Mouse (Mus musculus): ENCODE results near the gene Gabarapl1. TPM values are rescaled to one million over a fixed set of nuclear protein-coding genes. Genes with fewer than 3 reads are reported as not detected.

Gabarapl1 gene
- polyA plus RNA-seq, 1 experiment from 2014 or later: 15.4 TPM

GRCm38 (mm10) chr6:129577605-129578004, 44.6 kb downstream of the Gabarapl1 start, which contains the start of gene Klre1:
TSS of gene Klre1 (plus strand) at chr6:129577905.
- no peaks in the 10 kb centered on the region for H3K9me3 ChIP-seq (replicated peaks; ENCODE audit: control insufficient read depth, low read length)
- no peak within 1 kb of the TSS for H3K27ac ChIP-seq (ENCODE audit: low read depth, low read length)
- no peak within 1 kb of the TSS for H3K4me3 ChIP-seq (ENCODE audit: low read depth, low read length)
- H3K9ac ChIP-seq (ENCODE audit: low read depth, low read length): no peak within 1 kb of the TSS
- H3K27me3 ChIP-seq (ENCODE audit: control insufficient read depth, insufficient read depth, low read length): no peaks in the 10 kb centered on the region
- 92% methylated on average over 8 of the region's 8 CpGs for WGBS (ENCODE audit: insufficient replicate concordance)
- H3K36me3 ChIP-seq (ENCODE audit: control insufficient read depth, insufficient read depth, low read length): no peaks in the 10 kb centered on the region
- ATAC-seq (replicated peaks; ENCODE audit: insufficient number of reproducible peaks, low FRiP score, low TSS enrichment): no peak
- no peak within 1 kb of the TSS for H3K4me2 ChIP-seq
- H3K4me1 ChIP-seq (ENCODE audit: control insufficient read depth, insufficient read depth, low read length): no peaks in the 10 kb centered on the region

- WGBS (ENCODE audit: insufficient replicate concordance): 63% methylated on average over 4 of the region's 4 CpGs
- H3K36me3 ChIP-seq (ENCODE audit: control insufficient read depth, insufficient read depth, low read length): no peaks in the 10 kb centered on the region
- H3K9ac ChIP-seq (ENCODE audit: low read depth, low read length): no peak overlapping the region
- no peaks in the 10 kb centered on the region for H3K27me3 ChIP-seq (ENCODE audit: control insufficient read depth, insufficient read depth, low read length)
- no peak for ATAC-seq (replicated peaks; ENCODE audit: insufficient number of reproducible peaks, low FRiP score, low TSS enrichment)
- no peak overlapping the region for H3K4me2 ChIP-seq
- H3K27ac ChIP-seq (ENCODE audit: low read depth, low read length): no peak overlapping the region
- H3K4me1 ChIP-seq (ENCODE audit: control insufficient read depth, insufficient read depth, low read length): no peaks in the 10 kb centered on the region
- no peaks in the 10 kb centered on the region for H3K9me3 ChIP-seq (replicated peaks; ENCODE audit: control insufficient read depth, low read length)
- H3K4me3 ChIP-seq (ENCODE audit: low read depth, low read length): no peak overlapping the region
These were observed 48.3 kb downstream of the Gabarapl1 start for GRCm38 (mm10) chr6:129581274-129581673.

GRCm38 (mm10) chr6:129581896-129582295, 48.9 kb downstream of the Gabarapl1 start:
- no peak overlapping the region for H3K4me3 ChIP-seq (ENCODE audit: low read depth, low read length)
- no peak overlapping the region for H3K4me2 ChIP-seq
- no peaks in the 10 kb centered on the region for H3K36me3 ChIP-seq (ENCODE audit: control insufficient read depth, insufficient read depth, low read length)
- no peak overlapping the region for H3K9ac ChIP-seq (ENCODE audit: low read depth, low read length)
- WGBS (ENCODE audit: insufficient replicate concordance): 67% methylated on average over 4 of the region's 4 CpGs
- H3K4me1 ChIP-seq (ENCODE audit: control insufficient read depth, insufficient read depth, low read length): no peaks in the 10 kb centered on the region
- no peaks in the 10 kb centered on the region for H3K27me3 ChIP-seq (ENCODE audit: control insufficient read depth, insufficient read depth, low read length)
- H3K27ac ChIP-seq (ENCODE audit: low read depth, low read length): no peak overlapping the region
- H3K9me3 ChIP-seq (replicated peaks; ENCODE audit: control insufficient read depth, low read length): no peaks in the 10 kb centered on the region
- ATAC-seq (replicated peaks; ENCODE audit: insufficient number of reproducible peaks, low FRiP score, low TSS enrichment): no peak

GRCm38 (mm10) chr6:129583014-129583413, 50.1 kb downstream of the Gabarapl1 start:
- Histone ChIP-seq H3K36me3 (ENCODE audit: control insufficient read depth, insufficient read depth, low read length) (no peaks in the 10 kb centered on the region), H3K9me3 (replicated peaks; ENCODE audit: control insufficient read depth, low read length) (no peaks in the 10 kb centered on the region), H3K27me3 (ENCODE audit: control insufficient read depth, insufficient read depth, low read length) (no peaks in the 10 kb centered on the region), H3K4me2 (no peak overlapping the region), H3K27ac (ENCODE audit: low read depth, low read length) (no peak overlapping the region), H3K4me3 (ENCODE audit: low read depth, low read length) (no peak overlapping the region), H3K9ac (ENCODE audit: low read depth, low read length) (no peak overlapping the region), H3K4me1 (ENCODE audit: control insufficient read depth, insufficient read depth, low read length) (no peaks in the 10 kb centered on the region)
- WGBS (ENCODE audit: insufficient replicate concordance): 73% methylated on average over 3 of the region's 3 CpGs
- ATAC-seq (replicated peaks; ENCODE audit: insufficient number of reproducible peaks, low FRiP score, low TSS enrichment): no peak

GRCm38 (mm10) chr6:129591508-129591907, 58.5 kb downstream of the Gabarapl1 start, which contains the start of gene Klrd1:
TSS of gene Klrd1 (plus strand) at chr6:129591782.
- no peak within 1 kb of the TSS for H3K4me2 ChIP-seq
- no peaks in the 10 kb centered on the region for H3K9me3 ChIP-seq (replicated peaks; ENCODE audit: control insufficient read depth, low read length)
- no peaks in the 10 kb centered on the region for H3K36me3 ChIP-seq (ENCODE audit: control insufficient read depth, insufficient read depth, low read length)
- H3K27me3 ChIP-seq (ENCODE audit: control insufficient read depth, insufficient read depth, low read length): no peaks in the 10 kb centered on the region
- H3K9ac ChIP-seq (ENCODE audit: low read depth, low read length): no peak within 1 kb of the TSS
- no peak within 1 kb of the TSS for H3K4me3 ChIP-seq (ENCODE audit: low read depth, low read length)
- H3K27ac ChIP-seq (ENCODE audit: low read depth, low read length): no peak within 1 kb of the TSS
- 68% methylated on average over 3 of the region's 3 CpGs for WGBS (ENCODE audit: insufficient replicate concordance)
- no peaks in the 10 kb centered on the region for H3K4me1 ChIP-seq (ENCODE audit: control insufficient read depth, insufficient read depth, low read length)
- ATAC-seq (replicated peaks; ENCODE audit: insufficient number of reproducible peaks, low FRiP score, low TSS enrichment): no peak

Other genes with a start within 250 kb of the Gabarapl1 start
- gene 4922502D21Rik, start 201.4 kb upstream of the Gabarapl1 start, polyA plus RNA-seq (2014; fragmentation: Nextera tagmentation; extraction: Ambion mirVana): not detected in 2 replicates
- 0.31 and 0.42 TPM in 2 replicates for gene Clec12a, start 190.5 kb upstream of the Gabarapl1 start, polyA plus RNA-seq (2014; fragmentation: Nextera tagmentation; extraction: Ambion mirVana)
- 0.42 and 0.84 TPM in 2 replicates for gene Clec12b, start 147.3 kb upstream of the Gabarapl1 start, polyA plus RNA-seq (2014; fragmentation: Nextera tagmentation; extraction: Ambion mirVana)
- gene Clec1b, start 135.9 kb upstream of the Gabarapl1 start, polyA plus RNA-seq (2014; fragmentation: Nextera tagmentation; extraction: Ambion mirVana): 7.4 and 8.8 TPM in 2 replicates
- 0.23 and 0.36 TPM in 2 replicates for gene Clec9a, start 124.3 kb upstream of the Gabarapl1 start, polyA plus RNA-seq (2014; fragmentation: Nextera tagmentation; extraction: Ambion mirVana)
- gene Clec1a, start 81.2 kb upstream of the Gabarapl1 start, polyA plus RNA-seq (2014; fragmentation: Nextera tagmentation; extraction: Ambion mirVana): 0.18 and 0.86 TPM in 2 replicates
- gene Olr1, start 26.0 kb upstream of the Gabarapl1 start, polyA plus RNA-seq (2014; fragmentation: Nextera tagmentation; extraction: Ambion mirVana): 0.26 and 0.35 TPM in 2 replicates
- gene Tmem52b, start 20.6 kb upstream of the Gabarapl1 start, polyA plus RNA-seq (2014; fragmentation: Nextera tagmentation; extraction: Ambion mirVana): not detected in 2 replicates
- not detected in 2 replicates for gene Klre1, start 44.7 kb downstream of the Gabarapl1 start, polyA plus RNA-seq (2014; fragmentation: Nextera tagmentation; extraction: Ambion mirVana)
- not detected in 2 replicates for gene Klrd1, start 58.6 kb downstream of the Gabarapl1 start, polyA plus RNA-seq (2014; fragmentation: Nextera tagmentation; extraction: Ambion mirVana)
- not detected in 2 replicates for gene Klrk1, start 90.7 kb downstream of the Gabarapl1 start, polyA plus RNA-seq (2014; fragmentation: Nextera tagmentation; extraction: Ambion mirVana)
- not detected in 2 replicates for gene Klrc3, start 110.2 kb downstream of the Gabarapl1 start, polyA plus RNA-seq (2014; fragmentation: Nextera tagmentation; extraction: Ambion mirVana)
- gene Klrc2, start 127.5 kb downstream of the Gabarapl1 start, polyA plus RNA-seq (2014; fragmentation: Nextera tagmentation; extraction: Ambion mirVana): not detected in 2 replicates
- gene Klrc1, start 145.8 kb downstream of the Gabarapl1 start, polyA plus RNA-seq (2014; fragmentation: Nextera tagmentation; extraction: Ambion mirVana): not detected in 2 replicates
- not detected in 2 replicates for gene Klri1, start 184.0 kb downstream of the Gabarapl1 start, polyA plus RNA-seq (2014; fragmentation: Nextera tagmentation; extraction: Ambion mirVana)
- not detected in 2 replicates for gene Klri2, start 207.3 kb downstream of the Gabarapl1 start, polyA plus RNA-seq (2014; fragmentation: Nextera tagmentation; extraction: Ambion mirVana)